Mouse (Mus musculus) brain, embryonic 14.5 days (tissue): ENCODE measurements at regions not wholly inside any gene's neighbourhood (a gene's known extent, or its start where the extent isn't known, plus 50 kb on each side); places are given as distances from the start of the nearest gene placed in this dataset.

Experiments
- DNase-seq: peaks from one replicate; pipeline ENCODE4 v3.0.0-alpha.2; 2011; ENCODE audit warnings: low read depth
- CTCF ChIP-seq: fragments of 200-500 bp; IDR thresholded peaks from 2 replicates; pipeline ENCODE4 v1.5.1; 2012; ENCODE audit warnings: inconsistent platforms, mild to moderate bottlenecking, moderate library complexity, borderline replicate concordance; ENCODE audit not compliant: insufficient read depth, insufficient read length; ENCODE audit errors: extremely low read depth
- POLR2A ChIP-seq: fragments of 200-500 bp; IDR thresholded peaks from 2 replicates; pipeline ENCODE4 v1.6.1; 2012; ENCODE audit warnings: mild to moderate bottlenecking, inconsistent platforms, borderline replicate concordance; ENCODE audit not compliant: poor library complexity, insufficient read depth, insufficient read length, severe bottlenecking; ENCODE audit errors: extremely low read depth

DNA sequence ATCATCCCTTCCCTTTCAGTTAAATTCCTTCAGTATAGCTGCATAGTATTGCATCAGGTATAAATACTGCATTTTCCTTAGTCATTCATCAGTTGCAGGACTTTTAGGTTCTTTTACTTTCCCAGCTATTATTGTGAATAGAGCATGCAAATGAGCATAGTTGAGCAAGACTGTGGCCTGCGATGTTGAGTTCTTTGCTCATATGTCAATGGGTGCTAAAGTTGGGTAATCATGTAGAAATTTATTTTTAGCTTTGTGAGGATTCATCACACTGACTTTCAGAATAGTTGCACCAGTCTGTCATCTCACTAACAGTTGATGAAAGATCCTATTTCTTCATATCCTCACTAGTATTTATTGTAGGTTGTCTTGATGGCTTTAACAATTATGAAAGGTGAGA, 380.3 kb upstream of the Arrdc3 start:
- DNase-seq, result no peak
- TF ChIP-seq CTCF (no peak), POLR2A (no peak)

DNA sequence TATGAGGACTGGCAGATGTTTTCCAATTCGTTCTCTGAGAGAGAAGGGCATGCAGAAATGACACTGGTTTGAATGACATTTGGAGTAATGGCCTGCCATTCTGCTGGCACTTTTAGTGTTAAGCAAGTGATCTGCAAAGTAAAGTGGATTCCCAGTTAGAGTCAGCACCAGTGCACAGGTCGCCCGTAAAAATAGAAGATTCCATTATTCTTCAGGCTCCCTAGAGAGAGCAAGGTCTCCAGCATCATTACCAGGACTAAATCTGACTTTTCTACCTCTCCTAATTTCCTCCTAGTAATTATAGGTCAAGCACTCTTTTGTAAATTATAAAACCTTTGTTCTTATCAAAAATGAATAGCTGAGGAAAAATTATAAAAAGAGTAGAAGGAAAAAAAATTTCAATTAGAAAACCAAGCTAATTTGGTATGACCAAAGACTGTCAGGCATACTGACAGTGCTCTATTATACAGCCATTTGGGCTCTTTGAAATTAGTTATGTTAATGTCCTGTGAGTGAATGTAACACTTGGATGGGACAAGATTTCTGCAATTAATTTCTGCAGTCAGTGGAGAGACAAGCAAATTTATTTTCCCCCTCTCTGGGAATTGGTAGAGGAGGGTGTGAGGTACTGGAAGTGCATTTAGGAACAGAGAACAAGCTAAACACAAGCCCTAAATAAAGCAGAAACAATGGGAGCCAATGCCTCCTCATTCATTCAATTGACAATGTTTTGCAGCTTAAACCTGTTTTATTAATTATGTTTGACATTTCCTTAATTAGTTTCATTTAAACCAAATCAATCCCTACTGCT, 368.8 kb upstream of the Arrdc3 start:
- DNase-seq, result peak; percentile 67
- TF ChIP-seq CTCF (no peak), POLR2A (no peak)

DNA sequence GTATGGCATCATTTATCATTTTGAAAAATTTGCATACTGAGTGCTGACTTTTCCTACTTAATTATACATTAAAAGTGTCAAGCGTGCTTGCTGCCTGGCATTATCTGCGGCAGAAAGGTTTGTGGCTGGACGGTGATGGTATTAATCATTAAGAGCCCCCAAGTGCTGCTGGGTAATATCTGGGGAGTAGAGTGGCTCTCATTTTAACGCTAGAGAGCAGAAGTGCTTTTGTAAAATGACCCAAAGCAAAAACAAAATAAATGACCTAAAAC, 368.3 kb upstream of the Arrdc3 start:
- TF ChIP-seq POLR2A (no peak), CTCF (no peak)
- peak; percentile 64 for DNase-seq

DNA sequence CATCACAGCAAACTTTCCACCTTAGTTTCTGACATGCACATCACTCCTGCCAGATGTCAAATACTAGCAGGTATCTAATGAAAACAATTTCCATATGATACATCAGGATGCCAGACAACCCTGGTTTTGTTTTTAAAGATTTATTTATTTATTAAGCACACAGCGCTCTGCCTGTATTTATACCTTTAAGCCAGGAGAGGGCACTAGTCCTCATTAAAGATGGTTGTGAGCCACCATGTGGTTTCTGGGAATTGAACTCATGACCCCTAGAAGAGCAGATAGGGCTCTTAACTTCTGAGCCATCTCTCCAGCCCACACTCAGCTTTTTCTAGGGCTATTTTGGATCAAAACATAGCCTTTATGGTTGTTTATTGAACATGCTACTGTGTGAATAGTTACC, 364.3 kb upstream of the Arrdc3 start:
- TF ChIP-seq POLR2A (no peak), CTCF (no peak)
- DNase-seq, result no peak

DNA sequence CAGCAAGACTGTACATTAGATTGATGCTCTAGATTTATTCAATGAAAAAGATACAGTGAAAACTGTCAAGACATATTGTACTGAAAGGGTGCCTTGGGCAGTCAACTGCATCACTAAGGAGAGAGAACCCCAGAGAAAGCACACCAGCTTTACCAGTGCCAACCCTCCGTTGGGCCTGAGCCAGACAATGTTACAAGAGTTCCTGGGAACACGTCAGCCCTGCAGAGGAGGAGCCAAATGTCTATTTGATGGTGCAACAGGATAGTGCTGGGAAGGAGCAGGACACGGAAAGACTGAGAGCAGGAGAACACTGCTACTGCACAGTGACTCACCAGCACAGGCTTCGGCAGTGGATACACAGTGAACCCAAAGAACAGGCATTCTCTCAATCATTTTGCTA, 363.4 kb upstream of the Arrdc3 start:
- TF ChIP-seq POLR2A, result no peak
- TF ChIP-seq CTCF, result no peak
- DNase-seq, result peak; percentile 64

DNA sequence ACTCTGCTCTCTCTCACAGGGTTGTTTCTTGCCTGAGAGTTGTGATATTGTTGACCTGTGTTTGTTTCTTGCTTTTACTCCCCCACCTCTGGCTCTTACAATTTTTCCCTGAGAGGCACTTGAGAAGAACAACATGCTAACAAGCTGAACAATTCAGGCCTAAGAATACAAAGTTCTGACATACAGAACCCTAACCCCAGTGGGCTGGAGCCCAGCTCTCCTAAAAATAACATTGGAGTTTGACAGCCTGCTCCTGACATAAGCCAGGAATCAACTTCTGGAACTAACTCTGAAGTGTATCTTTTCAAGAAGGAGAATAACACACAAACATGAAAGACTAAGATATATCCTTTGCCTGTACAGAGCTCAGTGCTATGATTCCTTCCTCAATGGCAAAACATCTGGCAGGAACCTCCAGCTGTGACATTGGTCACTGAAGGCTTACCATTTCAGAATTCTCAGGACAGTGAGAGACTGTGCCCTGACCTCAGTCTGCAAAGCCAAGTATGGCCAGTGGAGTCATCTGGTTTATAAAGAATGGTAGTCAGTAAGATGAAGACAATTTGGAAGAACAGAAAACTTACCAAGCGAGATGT, 347.3 kb upstream of the Arrdc3 start:
- no peak for DNase-seq
- no peak for TF ChIP-seq POLR2A
- TF ChIP-seq CTCF, result no peak

DNA sequence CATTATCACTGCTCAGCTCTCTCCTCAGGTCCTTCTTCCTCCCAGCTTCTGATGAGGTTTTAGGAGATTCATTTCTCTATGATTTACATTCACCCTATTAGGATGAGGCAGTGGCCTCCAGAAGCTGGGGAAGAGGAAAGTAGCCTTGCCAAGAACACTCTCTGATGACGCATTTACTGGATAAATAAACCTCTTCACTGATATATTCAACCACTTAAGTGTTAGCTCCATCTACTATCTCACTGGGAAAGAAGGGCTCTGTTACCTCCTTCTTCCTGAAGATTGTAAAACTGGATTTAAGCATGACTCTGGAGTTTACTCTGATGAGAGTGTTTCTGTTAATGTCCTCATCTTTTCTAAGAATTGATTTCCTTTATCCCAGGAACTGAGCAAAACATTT, 338.2 kb upstream of the Arrdc3 start:
- TF ChIP-seq CTCF, result no peak
- no peak for TF ChIP-seq POLR2A
- DNase-seq, result no peak

DNA sequence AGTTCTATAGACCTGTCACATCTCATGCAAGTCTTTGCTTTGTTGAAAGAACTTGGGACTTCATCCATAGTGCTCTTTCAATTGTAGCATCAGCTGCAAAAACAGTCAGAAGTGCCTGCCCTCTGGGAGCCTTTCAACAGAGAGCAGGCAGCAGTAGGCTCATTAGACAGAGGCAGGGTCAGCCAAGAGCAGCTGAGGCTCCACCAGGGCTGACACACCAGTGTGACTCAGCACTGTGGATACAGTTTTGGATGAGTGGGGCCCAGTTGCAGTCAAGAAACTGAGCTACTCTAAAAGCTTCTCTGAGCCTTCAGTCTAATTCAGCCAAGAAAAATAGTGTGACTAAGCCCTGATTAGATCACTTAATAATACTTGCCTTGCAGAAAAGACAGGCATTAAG, 326.0 kb upstream of the Arrdc3 start:
- TF ChIP-seq POLR2A (no peak), CTCF (no peak)
- peak; percentile 56 for DNase-seq
